ENCODE assay signal across 11 mouse cellular contexts in genomic region chr3:108567990-108568877, GRCm38 (mm10). TPM values are rescaled to one million over a fixed set of nuclear protein-coding genes. Genes with fewer than 3 reads are reported as not detected.
DNase-seq lines count a peak whose midpoint lies in the region; ATAC-seq and TF ChIP-seq lines count a peak whose summit lies in the region.
"Had no signal": no experiment of that assay in that cellular context is flagged by ENCODE, and none has a peak within 500 bp of the region (broad histone marks: within the 10 kb centered on the region; RNA-seq: fewer than 3 reads in every experiment).

No protein-coding gene starts in this region.

- TF ChIP-seq CTCF in layer of hippocampus, adult 2 months (conservative IDR thresholded peaks at IDR 0.05): no peak
- TF ChIP-seq CTCF in midbrain, postnatal 0 days (IDR thresholded peaks at IDR 0.05): no peak
- no peak for TF ChIP-seq CTCF in lung, adult 2 months (IDR thresholded peaks at IDR 0.05; ENCODE audit: insufficient read depth, low read length)

- no peak overlapping the region for H3K4me3 ChIP-seq in layer of hippocampus, adult 2 months
- no peak overlapping the region for H3K4me3 ChIP-seq in embryonic facial prominence, embryonic 10.5 days
- no peak overlapping the region for H3K4me3 ChIP-seq in hindbrain, embryonic 15.5 days
- no peak overlapping the region for H3K4me3 ChIP-seq in midbrain, postnatal 0 days (ENCODE audit: low read depth, low read length)
- no peak overlapping the region for H3K4me3 ChIP-seq in lung, adult 2 months (replicated peaks; ENCODE audit: extremely low read depth, low read depth, low read length)
- H3K4me3 ChIP-seq: lung, embryonic 15.5 days had no signal

- DNase-seq in layer of hippocampus, adult 2 months (ENCODE audit: low spot score in 2 of 2): peak in 1 of 2 experiments; percentile 63
- no peak for DNase-seq in layer of hippocampus, adult 9-10 months (ENCODE audit: low spot score)
- peak; percentile 24 for DNase-seq in embryonic facial prominence, embryonic 10.5 days (ENCODE audit: low spot score)
- peak; percentile 83 for DNase-seq in midbrain, postnatal 0 days (ENCODE audit: low spot score)
- DNase-seq in lung, adult 2 months: no peak
- no peak for DNase-seq in heart, adult 8-10 months (ENCODE audit: low spot score)

- H3K4me1 ChIP-seq in embryonic facial prominence, embryonic 10.5 days: peaks cover 21% of the 10 kb centered on the region
- H3K4me1 ChIP-seq in hindbrain, embryonic 15.5 days (replicated peaks): peaks cover 17% of the 10 kb centered on the region
- H3K4me1 ChIP-seq in midbrain, postnatal 0 days (ENCODE audit: insufficient read depth, low read length): peaks cover 5% of the 10 kb centered on the region; the same call in 1 of the 2 replicates
- H3K4me1 ChIP-seq in lung, adult 2 months (ENCODE audit: control insufficient read depth, insufficient read depth, low read length): peaks cover 4% of the 10 kb centered on the region

- no peak overlapping the region for H3K4me2 ChIP-seq in hindbrain, embryonic 15.5 days
- H3K4me2 ChIP-seq in midbrain, postnatal 0 days (ENCODE audit: low read depth, low read length, poor library complexity, severe bottlenecking): no peak overlapping the region
- H3K4me2 ChIP-seq: lung, embryonic 15.5 days had no signal

- peak overlapping the region; percentile 86 for H3K27ac ChIP-seq in layer of hippocampus, adult 2 months
- H3K27ac ChIP-seq in embryonic facial prominence, embryonic 10.5 days (replicated peaks): peak overlapping the region; percentile 37
- H3K27ac ChIP-seq in hindbrain, embryonic 15.5 days (replicated peaks): peak overlapping the region; percentile 49
- H3K27ac ChIP-seq in midbrain, postnatal 0 days (ENCODE audit: low read depth, low read length): no peak overlapping the region
- H3K27ac ChIP-seq: kidney, postnatal 0 days; lung, embryonic 15.5 days had no signal

- H3K36me3 ChIP-seq in embryonic facial prominence, embryonic 10.5 days (replicated peaks): no peaks in the 10 kb centered on the region
- H3K36me3 ChIP-seq in hindbrain, embryonic 15.5 days: no peaks in the 10 kb centered on the region
- no peaks in the 10 kb centered on the region for H3K36me3 ChIP-seq in midbrain, postnatal 0 days (ENCODE audit: insufficient read depth, low read length)
- H3K36me3 ChIP-seq: lung, embryonic 15.5 days had no signal

- TF ChIP-seq POLR2A in lung, adult 2 months (IDR thresholded peaks at IDR 0.05; ENCODE audit: borderline replicate concordance, extremely low read depth, low read depth, low read length): no peak

- WGBS in embryonic facial prominence, embryonic 10.5 days: 21% methylated on average over 15 of the region's 15 CpGs
- WGBS in hindbrain, embryonic 15.5 days: 10% methylated on average over 15 of the region's 15 CpGs
- 10% methylated on average over 15 of the region's 15 CpGs for WGBS in midbrain, postnatal 0 days
- WGBS in lung, adult 2 months: 63% methylated on average over 15 of the region's 15 CpGs

- ATAC-seq in hindbrain, embryonic 15.5 days (ENCODE audit: low FRiP score, low read depth): no peak
- peak; percentile 4; the same call in 1 of the 2 replicates for ATAC-seq in midbrain, postnatal 0 days (ENCODE audit: low FRiP score)
- no peak for ATAC-seq in megakaryocyte progenitor cell, adult 5-6 weeks (replicated peaks; ENCODE audit: poor library complexity)

- no peaks in the 10 kb centered on the region for H3K9me3 ChIP-seq in embryonic facial prominence, embryonic 10.5 days
- no peaks in the 10 kb centered on the region for H3K9me3 ChIP-seq in hindbrain, embryonic 15.5 days
- H3K9me3 ChIP-seq in midbrain, postnatal 0 days (ENCODE audit: low read length): no peaks in the 10 kb centered on the region
- H3K9me3 ChIP-seq: lung, embryonic 15.5 days had no signal

- H3K9ac ChIP-seq in hindbrain, embryonic 15.5 days: no peak overlapping the region
- no peak overlapping the region for H3K9ac ChIP-seq in midbrain, postnatal 0 days (replicated peaks; ENCODE audit: low read length, poor library complexity, severe bottlenecking)
- H3K9ac ChIP-seq: lung, embryonic 15.5 days had no signal

- no peaks in the 10 kb centered on the region for H3K27me3 ChIP-seq in embryonic facial prominence, embryonic 10.5 days (replicated peaks; ENCODE audit: low read depth, poor library complexity, severe bottlenecking)
- no peaks in the 10 kb centered on the region for H3K27me3 ChIP-seq in hindbrain, embryonic 15.5 days
- H3K27me3 ChIP-seq in midbrain, postnatal 0 days (ENCODE audit: insufficient read depth, low read length): no peaks in the 10 kb centered on the region
- H3K27me3 ChIP-seq: lung, embryonic 15.5 days had no signal

RNA-seq across cellular contexts. Expression of gene Taf13, which starts 3.3 kb away (rescaled TPM):
- 10 to 100 TPM; 20.7 to 27.3 TPM for total RNA-seq in layer of hippocampus, adult 2 months (2021)
- 50.8 and 52.7 TPM in 2 replicates for polyA plus RNA-seq in embryonic facial prominence, embryonic 10.5 days (2016; fragmentation: Nextera tagmentation; extraction: Ambion mirVana)
- 46.2 and 52.8 TPM in 2 replicates for polyA plus RNA-seq in hindbrain, embryonic 15.5 days (2015; fragmentation: Nextera tagmentation; extraction: Ambion mirVana)
- 7.0 and 11.3 TPM in 2 replicates for total RNA-seq in midbrain, postnatal 0 days (2014; rRNA removed)
- 43.2 and 44.1 TPM in 2 replicates for polyA plus RNA-seq in midbrain, postnatal 0 days (2015; fragmentation: Nextera tagmentation; extraction: Ambion mirVana)
- polyA plus RNA-seq in lung, adult 2 months (2012; rRNA removed): 2.0 and 4.0 TPM in 2 replicates
- total RNA-seq in heart, adult 8-10 months (2022): 10 to 100 TPM; 13.2 to 17.9 (median 15.8) TPM
- 12.9 and 15.6 TPM in 2 replicates for total RNA-seq in megakaryocyte progenitor cell, adult 5-6 weeks (2015)
- total RNA-seq in megakaryocyte progenitor cell, adult 5-6 weeks (2017): 13.2 and 15.9 TPM in 2 replicates

RNA-seq across cellular contexts. Expression of gene Tmem167b, which starts 6.0 kb away (rescaled TPM):
- total RNA-seq in layer of hippocampus, adult 2 months (2021): 10 to 100 TPM; 55.6 to 56.2 TPM
- polyA plus RNA-seq in embryonic facial prominence, embryonic 10.5 days (2016; fragmentation: Nextera tagmentation; extraction: Ambion mirVana): 31.0 and 33.0 TPM in 2 replicates
- polyA plus RNA-seq in hindbrain, embryonic 15.5 days (2015; fragmentation: Nextera tagmentation; extraction: Ambion mirVana): 51.1 and 54.0 TPM in 2 replicates
- total RNA-seq in midbrain, postnatal 0 days (2014; rRNA removed): 35.6 and 50.2 TPM in 2 replicates
- polyA plus RNA-seq in midbrain, postnatal 0 days (2015; fragmentation: Nextera tagmentation; extraction: Ambion mirVana): 40.4 and 41.7 TPM in 2 replicates
- 7.0 and 9.8 TPM in 2 replicates for polyA plus RNA-seq in lung, adult 2 months (2012; rRNA removed)
- total RNA-seq in heart, adult 8-10 months (2022): 10 to 100 TPM; 28.6 to 29.7 (median 29.1) TPM
- total RNA-seq in megakaryocyte progenitor cell, adult 5-6 weeks (2015): 15.2 and 16.4 TPM in 2 replicates
- 35.2 and 38.2 TPM in 2 replicates for total RNA-seq in megakaryocyte progenitor cell, adult 5-6 weeks (2017)

RNA-seq across cellular contexts. Expression of gene Wdr47, which starts 22.8 kb away (rescaled TPM):
- 100 to 1,000 TPM; 125 to 135 TPM for total RNA-seq in layer of hippocampus, adult 2 months (2021)
- 11.3 and 14.0 TPM in 2 replicates for polyA plus RNA-seq in embryonic facial prominence, embryonic 10.5 days (2016; fragmentation: Nextera tagmentation; extraction: Ambion mirVana)
- 103 and 105 TPM in 2 replicates for polyA plus RNA-seq in hindbrain, embryonic 15.5 days (2015; fragmentation: Nextera tagmentation; extraction: Ambion mirVana)
- 77.6 and 84.9 TPM in 2 replicates for total RNA-seq in midbrain, postnatal 0 days (2014; rRNA removed)
- polyA plus RNA-seq in midbrain, postnatal 0 days (2015; fragmentation: Nextera tagmentation; extraction: Ambion mirVana): 80.1 and 86.0 TPM in 2 replicates
- 5.7 and 8.3 TPM in 2 replicates for polyA plus RNA-seq in lung, adult 2 months (2012; rRNA removed)
- total RNA-seq in heart, adult 8-10 months (2022): 10 to 100 TPM in 2 of 4 experiments, 1 to 10 TPM in 2; 7.2 to 10.3 (median 8.9) TPM
- total RNA-seq in megakaryocyte progenitor cell, adult 5-6 weeks (2015): 1.6 and 2.4 TPM in 2 replicates
- total RNA-seq in megakaryocyte progenitor cell, adult 5-6 weeks (2017): 4.1 and 8.9 TPM in 2 replicates

RNA-seq across cellular contexts. Expression of gene 5330417C22Rik, which starts 31.9 kb away (rescaled TPM):
- total RNA-seq in layer of hippocampus, adult 2 months (2021): 10 to 100 TPM; 24.8 to 28.8 TPM
- polyA plus RNA-seq in embryonic facial prominence, embryonic 10.5 days (2016; fragmentation: Nextera tagmentation; extraction: Ambion mirVana): 0.40 and 0.64 TPM in 2 replicates
- polyA plus RNA-seq in hindbrain, embryonic 15.5 days (2015; fragmentation: Nextera tagmentation; extraction: Ambion mirVana): 15.1 and 18.9 TPM in 2 replicates
- total RNA-seq in midbrain, postnatal 0 days (2014; rRNA removed): 10.1 and 16.1 TPM in 2 replicates
- 19.8 and 22.9 TPM in 2 replicates for polyA plus RNA-seq in midbrain, postnatal 0 days (2015; fragmentation: Nextera tagmentation; extraction: Ambion mirVana)
- polyA plus RNA-seq in lung, adult 2 months (2012; rRNA removed): 45.7 and 56.3 TPM in 2 replicates
- under 1 TPM in 2 of 4 experiments, not detected in 2; 0.16 to 0.20 TPM for total RNA-seq in heart, adult 8-10 months (2022)
- total RNA-seq in megakaryocyte progenitor cell, adult 5-6 weeks (2015): 0.20 and 0.27 TPM in 2 replicates
- 0.20 and 0.25 TPM in 2 replicates for total RNA-seq in megakaryocyte progenitor cell, adult 5-6 weeks (2017)

RNA-seq across cellular contexts. Expression of gene 1700013F07Rik, which starts 34.3 kb away (rescaled TPM):
- 1 to 10 TPM; 1.5 TPM for total RNA-seq in layer of hippocampus, adult 2 months (2021)
- polyA plus RNA-seq in embryonic facial prominence, embryonic 10.5 days (2016; fragmentation: Nextera tagmentation; extraction: Ambion mirVana): 0.38 TPM in 1 of 2 replicates, not detected in the other
- polyA plus RNA-seq in hindbrain, embryonic 15.5 days (2015; fragmentation: Nextera tagmentation; extraction: Ambion mirVana): 2.4 and 2.5 TPM in 2 replicates
- 2.4 and 3.4 TPM in 2 replicates for total RNA-seq in midbrain, postnatal 0 days (2014; rRNA removed)
- polyA plus RNA-seq in midbrain, postnatal 0 days (2015; fragmentation: Nextera tagmentation; extraction: Ambion mirVana): 3.8 and 4.4 TPM in 2 replicates
- polyA plus RNA-seq in lung, adult 2 months (2012; rRNA removed): 7.1 and 7.7 TPM in 2 replicates
- total RNA-seq in heart, adult 8-10 months (2022): not detected
- not detected in 2 replicates for total RNA-seq in megakaryocyte progenitor cell, adult 5-6 weeks (2015)
- not detected in 2 replicates for total RNA-seq in megakaryocyte progenitor cell, adult 5-6 weeks (2017)
- polyA plus RNA-seq: kidney, postnatal 0 days; spleen, adult 2 months had no signal

Comparison
In these comparisons a context has a peak if more than half of its experiments do, and no peak if none do; other contexts are left out.
1. DNase-seq: peak in embryonic facial prominence, embryonic 10.5 days (single experiment) and midbrain, postnatal 0 days (single experiment); none in layer of hippocampus, adult 9-10 months (single experiment), lung, adult 2 months (single experiment) and heart, adult 8-10 months (single experiment).